Mouse (Mus musculus) left cerebral cortex, adult 2 months (tissue): ENCODE data around the gene Prdx5. TPM values are rescaled to one million over a fixed set of nuclear protein-coding genes. Genes with fewer than 3 reads are reported as not detected.

ENCODE experiments used
- DNase-seq, 2 experiments: peaks; one replicate each; pipeline ENCODE4 v3.0.0; 2021 to 2022; ENCODE audit warnings: low spot score in 2 of 2, mixed read lengths in 1 of 2; ENCODE audit errors: extremely low spot score in 1 of 2
- H3K27ac ChIP-seq: fragments of 200-600 bp; 2 replicates; pipeline ENCODE4 v1.8.1; 2022
- H3K4me3 ChIP-seq: fragments of 200-600 bp; 2 replicates; pipeline ENCODE4 v1.8.1; 2022
- CTCF ChIP-seq: fragments of 200-600 bp; IDR thresholded peaks from 2 replicates; pipeline ENCODE4 v1.8.1; 2022; ENCODE audit warnings: antibody characterized with exemption, mild to moderate bottlenecking, moderate library complexity
- intact Hi-C: fragments of 180-260 bp; cut with DNase I; formaldehyde crosslinking; loops from one replicate; pipeline ENCODE4 v1.15.1; 2025
- total RNA-seq, 2 experiments: library from RNA; stranded (reverse); gene quantifications; 2 replicates each; pipeline ENCODE4 v1.2.3; 2021

Gene Prdx5
- total RNA-seq, 2 experiments from 2014 or later: 315 to 354 TPM

- Histone ChIP-seq H3K4me3 (peak overlapping the region; percentile 82; the same call in 1 of the 2 replicates), H3K27ac (peak overlapping the region; percentile 98)
- intact Hi-C loops: loop anchor here (2.0 to 5.0 kb wide), 2 partner anchors 56 to 114 kb away; partner anchors contain the start of gene Stip1
- TF ChIP-seq CTCF: no peak
- no peak for DNase-seq
Observed at GRCm38 (mm10) chr19:6922901-6923735, 13.2 kb upstream of the Prdx5 start.

- Histone ChIP-seq H3K27ac (peak within 1 kb of the TSS; percentile 98), H3K4me3 (peak within 1 kb of the TSS; percentile 82)
- peak; percentile 99 to 100 for DNase-seq
- TF ChIP-seq CTCF: no peak
- intact Hi-C loops: loop anchor here (2.0 to 5.0 kb wide), 2 partner anchors 57 to 115 kb away; partner anchors contain the start of gene Stip1
Observed at GRCm38 (mm10) chr19:6921647-6922567, 12.0 kb upstream of the Prdx5 start, which contains the start of gene Esrra. Gene Esrra (minus strand): TSS chr19:6921813.

GRCm38 (mm10) chr19:6920741-6921636, 11.1 kb upstream of the Prdx5 start:
- Histone ChIP-seq H3K27ac (peak overlapping the region; percentile 89), H3K4me3 (peak overlapping the region; percentile 82)
- peak in 1 of 2 experiments; percentile 50 for DNase-seq
- no peak for TF ChIP-seq CTCF
- intact Hi-C loops: loop anchor here (1.0 to 5.0 kb wide), 2 partner anchors 9 to 116 kb away; partner anchors contain the start of gene Stip1

DNA sequence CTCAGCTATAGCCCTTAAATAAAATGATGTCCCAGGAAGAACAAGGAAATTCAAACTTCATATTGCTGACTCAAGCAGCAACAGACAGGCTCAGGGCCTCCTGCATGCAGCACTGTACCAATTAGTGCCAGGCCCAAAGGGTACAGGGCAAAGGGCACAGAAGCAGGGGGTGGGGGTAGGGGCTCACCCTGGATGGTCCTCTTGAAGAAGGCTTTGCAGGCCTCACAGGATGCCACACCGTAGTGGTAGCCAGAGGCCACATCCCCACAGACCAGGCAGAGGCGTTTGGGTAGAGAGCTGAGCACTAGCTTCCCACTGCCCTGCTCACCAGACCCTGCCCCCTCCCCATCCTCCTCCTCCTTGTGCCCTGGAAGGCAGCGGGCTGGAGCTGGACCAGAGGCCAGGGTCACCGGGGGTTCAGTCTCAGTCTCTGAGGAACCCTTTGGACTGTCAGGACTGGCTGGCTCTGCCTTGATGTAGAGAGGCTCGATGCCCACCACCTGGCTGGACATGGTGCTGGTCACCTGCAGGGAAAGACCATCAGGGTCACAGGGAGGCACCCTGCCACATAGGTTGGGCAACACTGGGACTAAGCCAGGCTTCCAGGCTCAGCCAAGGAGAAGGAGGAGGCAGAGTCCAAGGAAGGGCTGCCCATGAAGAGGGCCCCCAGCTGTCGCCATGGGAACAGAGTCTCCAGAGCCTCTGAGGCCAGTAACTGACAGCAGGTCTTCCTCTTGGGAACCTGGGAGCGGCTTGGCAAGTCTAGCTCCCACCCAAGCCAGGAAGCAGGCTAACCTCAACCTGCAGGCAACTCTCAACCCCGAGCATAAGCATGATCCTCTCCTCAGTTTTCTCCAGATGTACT, 10.2 kb upstream of the Prdx5 start:
- DNase-seq: peak in 1 of 2 experiments; percentile 32
- TF ChIP-seq CTCF: no peak
- intact Hi-C loops: loop anchor here (1.0 to 5.0 kb wide), 2 partner anchors 8 to 117 kb away; partner anchors contain the start of gene Stip1
- H3K27ac ChIP-seq: no peak overlapping the region
- peak overlapping the region; percentile 82 for H3K4me3 ChIP-seq

DNA sequence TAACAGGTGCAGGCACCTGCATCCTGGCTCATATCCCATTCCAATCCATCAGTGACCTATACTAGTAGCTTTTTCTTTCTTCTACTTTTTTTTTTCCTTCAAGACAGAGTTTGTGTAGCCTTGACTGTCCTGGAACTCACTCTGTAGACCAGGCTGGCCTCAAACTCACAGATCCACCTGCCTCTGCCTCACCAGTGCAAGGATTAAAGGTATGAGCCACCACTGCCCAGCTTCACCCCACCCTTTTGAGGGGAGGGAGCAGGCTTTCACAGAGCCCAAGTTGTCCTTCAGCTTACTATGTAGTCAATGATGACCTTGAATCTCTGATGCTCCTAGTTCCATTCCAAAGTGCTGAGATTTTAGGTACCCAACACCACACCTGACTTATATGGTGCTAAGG, 9.5 kb upstream of the Prdx5 start:
- DNase-seq: no peak
- intact Hi-C loops: no loop called here
- Histone ChIP-seq H3K4me3 (no peak overlapping the region; the same call in 1 of the 2 replicates), H3K27ac (no peak overlapping the region)
- no peak for TF ChIP-seq CTCF

DNA sequence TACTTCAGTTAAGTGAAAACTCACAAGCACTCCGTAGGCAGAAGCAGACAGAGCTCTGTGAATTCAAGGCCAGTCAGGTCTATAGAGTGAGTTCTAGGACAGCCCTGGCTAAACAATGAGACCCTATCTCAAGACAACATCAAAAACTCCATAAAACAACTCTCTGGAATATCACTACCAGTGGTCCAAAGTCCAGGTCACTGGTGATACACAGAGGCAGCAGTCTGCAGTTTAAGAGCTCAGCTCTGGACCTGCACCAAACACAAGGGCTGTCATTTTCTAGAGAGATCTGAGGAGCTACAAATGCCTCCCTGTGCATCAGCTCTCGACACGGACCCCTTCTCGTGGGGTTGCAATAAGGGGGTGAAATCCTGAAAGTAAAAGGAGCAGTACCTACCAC, 8.4 kb upstream of the Prdx5 start:
- no peak for TF ChIP-seq CTCF
- no peak overlapping the region for H3K27ac ChIP-seq
- intact Hi-C loops: no loop called here
- no peak overlapping the region for H3K4me3 ChIP-seq
- DNase-seq: no peak

GRCm38 (mm10) chr19:6916496-6916895, 6.6 kb upstream of the Prdx5 start:
- peak in 1 of 2 experiments; percentile 7 for DNase-seq
- H3K4me3 ChIP-seq: no peak overlapping the region
- H3K27ac ChIP-seq: no peak overlapping the region
- intact Hi-C loops: no loop called here
- TF ChIP-seq CTCF: no peak

GRCm38 (mm10) chr19:6915276-6915675, 5.4 kb upstream of the Prdx5 start:
- no peak for TF ChIP-seq CTCF
- intact Hi-C loops: no loop called here
- no peak overlapping the region for H3K4me3 ChIP-seq
- no peak overlapping the region for H3K27ac ChIP-seq
- DNase-seq: no peak

DNA sequence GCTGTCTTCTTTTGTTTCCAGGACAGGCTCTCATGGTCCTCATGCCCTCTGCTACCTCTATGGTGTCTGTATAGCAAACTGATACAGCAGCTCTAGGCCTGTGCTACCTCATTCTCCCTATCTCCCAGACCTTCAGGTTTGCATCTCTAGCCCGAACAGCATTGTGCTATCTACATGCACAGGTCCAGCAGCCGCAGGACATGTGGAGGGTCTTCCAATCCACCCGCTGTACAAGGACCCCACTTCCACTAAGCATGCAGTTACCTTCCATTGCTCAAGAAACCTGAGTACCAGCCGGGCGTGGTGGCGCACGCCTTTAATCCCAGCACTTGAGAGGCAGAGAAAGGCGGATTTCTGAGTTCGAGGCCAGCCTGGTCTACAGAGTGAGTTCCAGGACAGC, 4.6 kb upstream of the Prdx5 start:
- DNase-seq: no peak
- no peak for TF ChIP-seq CTCF
- H3K4me3 ChIP-seq: no peak overlapping the region
- H3K27ac ChIP-seq: no peak overlapping the region
- intact Hi-C loops: no loop called here

GRCm38 (mm10) chr19:6913991-6914390, 4.1 kb upstream of the Prdx5 start:
- no peak overlapping the region for H3K27ac ChIP-seq
- DNase-seq: peak; percentile 10 to 15
- intact Hi-C loops: no loop called here
- no peak for TF ChIP-seq CTCF
- H3K4me3 ChIP-seq: no peak overlapping the region
